Mouse (Mus musculus) gastrocnemius, postnatal 10 days (tissue): ENCODE data around the gene Gm20594. TPM values are rescaled to one million over a fixed set of nuclear protein-coding genes. Genes with fewer than 3 reads are reported as not detected.

ENCODE experiments used
- DNase-seq: peaks from one replicate; pipeline ENCODE4 v3.0.0; 2021; ENCODE audit warnings: mixed read lengths
- long read RNA-seq, 2 experiments: library from polyadenylated mRNA; stranded (forward); transcript quantifications; one replicate each; pipeline ENCODE4 v2.0.0; 2021
- total RNA-seq, 2 experiments: library from RNA; stranded (reverse); gene quantifications; 2 replicates each; pipeline ENCODE4 v1.2.3; 2021

Gene Gm20594
- not detected for total RNA-seq
- long read RNA-seq, experiment 1, result 0 reads
- long read RNA-seq, experiment 2, result 0 reads

DNA sequence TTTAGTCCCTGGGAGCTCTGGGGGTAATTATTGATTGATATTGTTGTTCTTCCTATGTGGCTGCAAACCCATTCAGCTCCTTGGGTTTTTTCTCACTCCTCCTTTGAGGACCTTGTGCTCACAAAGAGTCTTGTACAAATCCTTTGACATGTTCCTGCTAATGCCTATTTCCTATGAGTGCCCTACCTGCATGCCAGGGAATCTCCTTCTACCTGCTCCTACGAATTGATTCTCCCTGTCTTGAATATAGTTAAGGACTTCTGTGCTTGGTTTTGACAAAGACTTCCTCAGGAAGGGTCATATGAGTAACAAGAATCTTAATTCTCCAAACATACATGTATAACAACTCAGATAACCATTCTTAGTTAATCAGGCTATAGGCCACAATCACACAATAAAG is at the start of gene Gm20594:
Gene Gm20594 (plus strand): TSS at position 301 of the 400 bp plus-strand sequence.
- no peak for DNase-seq

DNA sequence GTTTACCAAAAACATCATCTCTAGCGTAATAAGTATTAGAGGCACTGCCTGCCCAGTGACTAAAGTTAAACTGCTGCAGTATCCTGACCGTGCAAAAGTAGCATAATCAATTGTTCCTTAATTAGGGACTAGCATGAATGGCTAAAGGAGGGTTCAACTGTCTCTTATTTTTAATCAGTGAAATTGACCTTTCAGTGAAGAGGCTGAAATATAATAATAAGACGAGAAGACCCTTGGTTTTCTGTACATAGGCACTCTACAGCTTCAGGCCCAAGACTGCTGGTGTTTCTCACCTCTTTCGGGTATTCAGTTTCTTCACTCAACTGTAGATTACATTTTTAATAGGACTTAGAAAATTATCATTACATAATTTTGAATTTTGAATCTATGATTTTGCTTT is 398 bp downstream of the Gm20594 start:
- no peak for DNase-seq

DNA sequence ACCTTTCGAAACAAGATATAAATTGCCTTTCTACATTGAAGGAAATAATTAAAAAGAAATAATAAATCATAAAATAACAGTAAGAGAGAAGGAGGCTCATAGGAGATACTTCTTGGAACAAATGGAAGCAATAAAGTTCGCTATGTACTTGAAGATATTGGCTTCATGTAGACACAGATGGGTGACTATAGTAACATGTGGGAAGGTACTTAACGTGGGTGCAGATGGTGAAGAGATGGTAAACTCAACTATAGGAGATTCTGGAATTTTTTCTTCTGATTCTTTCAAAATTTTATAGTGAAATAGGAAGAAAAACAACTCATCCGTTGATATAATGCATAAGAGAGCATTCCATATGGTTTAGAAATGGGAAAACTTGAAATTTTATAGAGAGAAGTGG is 16.1 kb downstream of the Gm20594 start:
- no peak for DNase-seq

GRCm38 (mm10) chr6:79846829-79847228 is 29.1 kb downstream of the Gm20594 start:
- no peak for DNase-seq

Other genes starting within 250 kb of the Gm20594 start
- gene Lrrtm4, start 201.0 kb downstream of the Gm20594 start, total RNA-seq, result 1 to 10 TPM in 1 of 2 experiments, under 1 TPM in 1; 0.72 to 1.3 TPM